Mouse (Mus musculus): ENCODE data around the gene Tjap1. TPM values are rescaled to one million over a fixed set of nuclear protein-coding genes. Genes with fewer than 3 reads are reported as not detected.

Gene Tjap1
- polyA plus RNA-seq, 1 experiment: 12.7 TPM

DNA sequence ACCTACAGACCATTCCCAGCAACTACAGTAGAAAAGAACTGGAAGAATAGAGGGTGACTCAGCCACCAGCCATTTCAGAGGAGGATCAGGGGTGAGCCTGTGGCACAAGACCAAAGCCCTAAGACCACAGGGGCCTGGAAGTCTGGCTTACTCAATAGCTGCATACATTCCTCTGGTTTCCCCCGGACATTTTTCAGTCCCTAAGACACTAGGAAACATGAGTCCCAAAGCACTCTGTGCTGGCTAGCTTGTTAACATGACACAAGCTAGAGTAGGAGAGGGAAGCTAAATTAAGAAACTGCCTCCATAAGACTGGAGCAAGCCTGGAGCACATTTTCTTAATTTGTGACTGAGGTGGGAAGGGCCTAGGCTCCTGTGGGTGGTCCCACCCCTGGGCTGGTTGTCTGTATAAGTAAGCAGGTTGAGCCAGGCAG, 9.0 kb downstream of the Tjap1 start:
- TF ChIP-seq TAL1 (IDR thresholded peaks at IDR 0.05; ENCODE audit: low read length) (no peak), GATA1 (IDR thresholded peaks at IDR 0.05; ENCODE audit: low read length) (no peak)
- H3K9me3 ChIP-seq (ENCODE audit: control insufficient read depth, low read length): no peaks in the 10 kb centered on the region
- H3K36me3 ChIP-seq (ENCODE audit: control insufficient read depth): peaks cover 85% of the 10 kb centered on the region

GRCm38 (mm10) chr17:46272675-46273074, 10.2 kb downstream of the Tjap1 start:
- H3K4me3 ChIP-seq (replicated peaks): no peak overlapping the region
- no peaks in the 10 kb centered on the region for H3K9me3 ChIP-seq (ENCODE audit: control insufficient read depth, low read length)
- peaks cover 7% of the 10 kb centered on the region for H3K4me1 ChIP-seq (ENCODE audit: control insufficient read depth)
- no peak for TF ChIP-seq GATA1 (IDR thresholded peaks at IDR 0.05; ENCODE audit: low read length)
- no peak for TF ChIP-seq TAL1 (IDR thresholded peaks at IDR 0.05; ENCODE audit: low read length)
- no peaks in the 10 kb centered on the region for H3K27me3 ChIP-seq (ENCODE audit: control insufficient read depth)
- H3K36me3 ChIP-seq (ENCODE audit: control insufficient read depth): peaks cover 86% of the 10 kb centered on the region

More for the DNA sequence above, 9.0 kb downstream of the Tjap1 start:
- H3K4me1 ChIP-seq (ENCODE audit: control insufficient read depth): peaks cover 7% of the 10 kb centered on the region
- H3K4me3 ChIP-seq (replicated peaks): no peak overlapping the region
- no peaks in the 10 kb centered on the region for H3K27me3 ChIP-seq (ENCODE audit: control insufficient read depth)

DNA sequence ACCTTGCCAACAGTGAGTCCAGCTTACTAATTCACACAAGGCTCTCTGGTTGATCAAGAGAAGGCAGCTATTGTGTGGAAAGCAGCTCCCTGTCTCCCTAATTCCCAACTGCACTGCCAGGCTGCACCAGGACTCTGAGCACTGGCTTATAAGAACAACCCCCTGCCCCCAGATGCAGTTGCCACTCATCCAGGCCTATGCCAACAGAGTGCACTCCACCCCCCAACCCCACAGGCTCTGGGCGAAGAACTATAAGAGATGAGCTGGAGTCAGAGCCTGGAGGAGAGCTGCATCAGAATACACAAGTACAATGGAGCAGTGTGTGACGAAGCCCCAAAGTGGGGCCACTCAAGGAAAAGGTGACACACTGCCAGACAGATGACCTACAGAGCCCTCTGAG, 10.8 kb downstream of the Tjap1 start:
- H3K36me3 ChIP-seq (ENCODE audit: control insufficient read depth): peaks cover 87% of the 10 kb centered on the region
- no peak for TF ChIP-seq TAL1 (IDR thresholded peaks at IDR 0.05; ENCODE audit: low read length)
- TF ChIP-seq GATA1 (IDR thresholded peaks at IDR 0.05; ENCODE audit: low read length): no peak

DNA sequence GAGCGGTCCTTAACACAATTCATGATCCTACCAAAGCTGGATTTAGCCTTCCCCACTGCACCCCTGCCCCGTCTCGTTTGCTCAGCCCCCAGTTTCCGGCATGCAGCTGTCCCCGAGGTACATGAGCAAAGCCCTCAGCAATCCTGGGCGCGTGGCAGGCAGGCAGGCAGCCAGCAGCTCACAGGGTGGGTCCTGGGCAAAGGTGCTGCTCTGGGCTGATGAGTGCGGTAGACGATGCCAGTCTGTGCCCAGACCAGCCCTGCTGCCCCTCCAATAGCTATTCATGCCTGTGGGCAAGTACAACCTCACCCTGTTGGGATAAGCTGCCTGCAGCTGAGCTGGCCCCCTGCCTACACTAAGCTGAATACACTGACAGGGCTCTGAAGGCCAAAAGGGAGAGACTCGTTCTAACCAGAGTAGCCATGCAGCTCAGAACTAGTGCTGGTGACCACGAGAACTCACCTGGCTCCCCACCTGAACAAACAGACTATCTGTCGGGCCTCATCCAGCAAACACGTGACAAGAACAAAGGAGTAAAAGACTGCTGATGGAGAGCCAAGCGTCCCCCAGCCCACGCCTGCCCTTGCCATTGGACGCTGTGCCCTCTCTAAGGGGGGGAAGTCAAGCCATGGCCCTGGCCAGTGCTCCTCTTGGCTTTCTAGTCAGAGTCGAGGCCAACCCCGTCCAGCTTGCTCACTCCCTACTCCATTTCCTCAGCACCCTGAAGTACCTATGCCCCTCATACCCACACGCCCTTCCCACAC, 12.9 kb downstream of the Tjap1 start:
- Histone ChIP-seq H3K4me1 (ENCODE audit: control insufficient read depth) (no peaks in the 10 kb centered on the region), H3K36me3 (ENCODE audit: control insufficient read depth) (peaks cover 96% of the 10 kb centered on the region), H3K27me3 (ENCODE audit: control insufficient read depth) (no peaks in the 10 kb centered on the region), H3K4me3 (replicated peaks) (no peak overlapping the region), H3K9me3 (ENCODE audit: control insufficient read depth, low read length) (no peaks in the 10 kb centered on the region)
- TF ChIP-seq GATA1 (IDR thresholded peaks at IDR 0.05; ENCODE audit: low read length) (no peak), TAL1 (IDR thresholded peaks at IDR 0.05; ENCODE audit: low read length) (no peak)

More for the DNA sequence above, 10.8 kb downstream of the Tjap1 start:
- peaks cover 7% of the 10 kb centered on the region for H3K4me1 ChIP-seq (ENCODE audit: control insufficient read depth)
- H3K9me3 ChIP-seq (ENCODE audit: control insufficient read depth, low read length): no peaks in the 10 kb centered on the region
- no peaks in the 10 kb centered on the region for H3K27me3 ChIP-seq (ENCODE audit: control insufficient read depth)
- no peak overlapping the region for H3K4me3 ChIP-seq (replicated peaks)

DNA sequence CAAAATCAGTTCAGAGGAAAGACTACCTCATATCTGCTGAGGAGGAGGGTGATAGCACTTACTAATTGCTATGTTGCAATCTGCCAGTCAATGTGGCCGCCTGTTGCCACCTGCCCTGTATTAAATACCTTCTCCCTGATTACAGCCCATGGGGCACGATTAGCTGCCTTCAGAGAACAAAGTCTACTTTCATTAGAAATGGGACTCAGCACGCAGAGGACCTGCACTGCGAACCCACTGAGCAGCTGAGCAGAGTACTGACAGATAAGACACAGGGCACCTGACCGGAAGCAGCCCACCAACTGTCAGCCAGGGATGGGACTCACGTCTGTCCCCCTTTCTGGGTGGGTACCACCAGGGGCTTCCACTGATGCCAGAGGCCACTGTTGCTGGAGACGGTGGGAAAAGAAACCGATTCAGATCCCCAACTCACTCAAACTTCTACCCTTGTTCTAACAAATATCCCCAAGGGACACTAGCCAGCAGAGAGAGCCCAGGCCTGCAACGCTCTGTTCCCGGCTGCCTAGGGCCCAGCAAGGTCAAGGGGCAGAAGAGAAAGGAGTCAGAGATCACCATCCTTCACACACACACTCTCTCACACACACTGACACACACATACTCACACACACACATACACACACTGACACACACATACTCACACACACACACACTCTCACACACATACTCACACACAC, 14.7 kb downstream of the Tjap1 start:
- TF ChIP-seq TAL1 (IDR thresholded peaks at IDR 0.05; ENCODE audit: low read length) (no peak), GATA1 (IDR thresholded peaks at IDR 0.05; ENCODE audit: low read length) (no peak)
- no peaks in the 10 kb centered on the region for H3K27me3 ChIP-seq (ENCODE audit: control insufficient read depth)
- no peaks in the 10 kb centered on the region for H3K9me3 ChIP-seq (ENCODE audit: control insufficient read depth, low read length)
- H3K4me3 ChIP-seq (replicated peaks): no peak overlapping the region
- H3K4me1 ChIP-seq (ENCODE audit: control insufficient read depth): no peaks in the 10 kb centered on the region
- H3K36me3 ChIP-seq (ENCODE audit: control insufficient read depth): peaks cover 98% of the 10 kb centered on the region

GRCm38 (mm10) chr17:46267511-46267910, 15.3 kb downstream of the Tjap1 start:
- Histone ChIP-seq H3K4me1 (ENCODE audit: control insufficient read depth) (no peaks in the 10 kb centered on the region), H3K27me3 (ENCODE audit: control insufficient read depth) (no peaks in the 10 kb centered on the region), H3K36me3 (ENCODE audit: control insufficient read depth) (peaks cover 98% of the 10 kb centered on the region), H3K9me3 (ENCODE audit: control insufficient read depth, low read length) (no peaks in the 10 kb centered on the region), H3K4me3 (replicated peaks) (no peak overlapping the region)
- TF ChIP-seq GATA1 (IDR thresholded peaks at IDR 0.05; ENCODE audit: low read length): no peak
- no peak for TF ChIP-seq TAL1 (IDR thresholded peaks at IDR 0.05; ENCODE audit: low read length)

DNA sequence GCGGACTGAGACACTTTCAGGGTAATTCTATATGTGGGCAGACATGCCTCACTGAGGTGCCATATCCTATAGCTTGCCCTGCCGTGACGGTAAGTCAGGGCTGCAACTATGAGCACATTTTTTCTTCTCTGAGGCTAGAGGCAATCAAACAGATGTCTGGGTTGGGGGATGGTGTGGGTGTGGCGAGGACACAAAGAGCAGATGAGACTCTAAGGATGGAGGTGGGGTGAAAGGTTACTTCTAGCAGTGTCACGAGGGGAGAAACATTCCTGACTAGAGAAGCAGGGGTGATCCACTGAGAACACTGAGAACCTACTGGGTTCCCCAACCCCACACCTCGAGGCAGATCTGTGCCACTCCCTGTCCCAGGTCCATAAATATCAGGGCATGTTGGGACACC, 15.8 kb downstream of the Tjap1 start:
- no peaks in the 10 kb centered on the region for H3K9me3 ChIP-seq (ENCODE audit: control insufficient read depth, low read length)
- H3K4me3 ChIP-seq (replicated peaks): no peak overlapping the region
- H3K27me3 ChIP-seq (ENCODE audit: control insufficient read depth): no peaks in the 10 kb centered on the region
- H3K36me3 ChIP-seq (ENCODE audit: control insufficient read depth): peaks cover 100% of the 10 kb centered on the region
- no peaks in the 10 kb centered on the region for H3K4me1 ChIP-seq (ENCODE audit: control insufficient read depth)
- TF ChIP-seq TAL1 (IDR thresholded peaks at IDR 0.05; ENCODE audit: low read length) (no peak), GATA1 (IDR thresholded peaks at IDR 0.05; ENCODE audit: low read length) (no peak)

- H3K27me3 ChIP-seq (ENCODE audit: control insufficient read depth): no peaks in the 10 kb centered on the region
- peaks cover 100% of the 10 kb centered on the region for H3K36me3 ChIP-seq (ENCODE audit: control insufficient read depth)
- H3K9me3 ChIP-seq (ENCODE audit: control insufficient read depth, low read length): no peaks in the 10 kb centered on the region
- H3K4me3 ChIP-seq (replicated peaks): no peak overlapping the region
- TF ChIP-seq TAL1 (IDR thresholded peaks at IDR 0.05; ENCODE audit: low read length) (no peak), GATA1 (IDR thresholded peaks at IDR 0.05; ENCODE audit: low read length) (no peak)
- H3K4me1 ChIP-seq (ENCODE audit: control insufficient read depth): no peaks in the 10 kb centered on the region
Measured at GRCm38 (mm10) chr17:46265918-46266618, 16.8 kb downstream of the Tjap1 start.

- Histone ChIP-seq H3K36me3 (ENCODE audit: control insufficient read depth) (peaks cover 100% of the 10 kb centered on the region), H3K9me3 (ENCODE audit: control insufficient read depth, low read length) (no peaks in the 10 kb centered on the region), H3K27me3 (ENCODE audit: control insufficient read depth) (no peaks in the 10 kb centered on the region), H3K4me3 (replicated peaks) (no peak overlapping the region), H3K4me1 (ENCODE audit: control insufficient read depth) (no peaks in the 10 kb centered on the region)
- TF ChIP-seq GATA1 (IDR thresholded peaks at IDR 0.05; ENCODE audit: low read length) (no peak), TAL1 (IDR thresholded peaks at IDR 0.05; ENCODE audit: low read length) (no peak)
Measured at GRCm38 (mm10) chr17:46265502-46265901, 17.3 kb downstream of the Tjap1 start.
